8 mouse cellular contexts compared by ENCODE assay signal in the genomic region with DNA sequence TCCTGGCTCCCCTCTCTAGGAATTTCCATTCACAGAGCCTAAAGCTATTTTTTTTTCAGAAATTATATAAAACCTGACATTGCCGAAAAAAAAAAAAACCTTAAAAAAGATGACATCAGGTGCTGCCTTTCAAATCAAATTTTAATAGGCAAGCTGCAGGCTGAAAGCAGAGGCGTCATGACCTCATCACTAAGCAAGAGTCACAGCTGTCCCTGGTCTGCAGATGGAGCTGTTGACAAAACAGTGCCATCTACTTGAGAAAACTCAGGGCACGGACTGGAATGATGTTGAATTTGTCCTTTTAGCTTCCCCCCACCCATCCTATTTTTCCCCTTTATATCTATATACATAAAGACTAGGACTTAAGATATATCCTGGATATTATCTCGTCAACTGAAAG.
DNase-seq lines count a peak whose midpoint lies in the region; TF ChIP-seq lines count a peak whose summit lies in the region.

No protein-coding gene starts in this region.

- intact Hi-C loops in gastrocnemius, adult 2 months (cut with DNase I), result no loop called here
- intact Hi-C loops in gastrocnemius, postnatal 14 days (cut with DNase I; ENCODE audit: low total_unique reads), result no loop called here

- H3K27ac ChIP-seq in gastrocnemius, adult 2 months, result no peak overlapping the region
- H3K27ac ChIP-seq in layer of hippocampus, adult 2 months, result peak overlapping the region; percentile 46; the same call in 1 of the 2 replicates

- peak; percentile 40 for TF ChIP-seq CTCF in gastrocnemius, adult 2 months (IDR thresholded peaks at IDR 0.05)
- peak; percentile 70 for TF ChIP-seq CTCF in layer of hippocampus, adult 2 months (conservative IDR thresholded peaks at IDR 0.05)

- no peak for DNase-seq in gastrocnemius, adult 2 months
- DNase-seq in gastrocnemius, postnatal 14 days, result no peak
- DNase-seq in right cerebral cortex, postnatal 10 days (ENCODE audit: low spot score in 2 of 2), result peak; percentile 35 to 41
- no peak for DNase-seq in right cerebral cortex, postnatal 4 days
- peak; percentile 38 to 54 for DNase-seq in layer of hippocampus, adult 2 months (ENCODE audit: low spot score in 2 of 2)
- no peak for DNase-seq in thymus, postnatal 36 days
- DNase-seq in spleen, postnatal 4 days (ENCODE audit: low spot score in 2 of 2), result no peak
- DNase-seq in adrenal gland, adult 2 months, result no peak

- no peak overlapping the region for H3K4me3 ChIP-seq in gastrocnemius, adult 2 months
- no peak overlapping the region for H3K4me3 ChIP-seq in layer of hippocampus, adult 2 months

Comparison
In these comparisons a context has a peak if more than half of its experiments do, and no peak if none do; other contexts are left out.
1. DNase-seq: peak in right cerebral cortex, postnatal 10 days (2 of 2) and layer of hippocampus, adult 2 months (2 of 2); none in gastrocnemius, adult 2 months (single experiment), gastrocnemius, postnatal 14 days (single experiment), right cerebral cortex, postnatal 4 days (single experiment), thymus, postnatal 36 days (0 of 2), spleen, postnatal 4 days (0 of 2) and adrenal gland, adult 2 months (single experiment).